Mouse (Mus musculus) v-Abl transformed pro-B cells (cell line): ENCODE results near the gene Kcnj14.

Experiments
- in situ Hi-C, 2 experiments: fragments of 400-800 bp; cut with MboI; formaldehyde crosslinking; loops; one replicate each; pipeline ENCODE4 v1.15.1; 2025; ENCODE audit not compliant: unreplicated experiment in 2 of 2

The Kcnj14 gene

DNA sequence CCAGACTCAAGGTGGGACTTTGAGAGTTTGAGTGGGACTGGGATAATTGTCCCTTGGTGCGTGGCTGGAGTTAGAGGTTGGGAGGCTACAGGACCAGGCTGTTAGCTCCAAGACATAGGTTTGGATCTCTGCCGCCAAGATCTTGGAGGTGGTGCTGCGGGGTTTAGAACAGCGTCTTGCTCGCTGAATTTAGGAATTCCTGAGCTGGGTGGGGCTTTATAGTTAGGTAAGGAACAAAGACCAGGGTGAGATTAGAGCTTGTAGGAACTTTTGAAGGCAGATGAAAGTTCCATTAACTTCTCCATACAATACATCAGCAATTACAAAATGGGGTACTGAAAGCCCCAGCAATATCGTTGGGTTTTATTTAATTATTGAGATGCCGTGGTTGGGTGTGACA is 24.6 kb downstream of the Kcnj14 start:
- in situ Hi-C loops, result loop anchor here (5.0 to 10.0 kb wide), 2 partner anchors 63 to 135 kb away; no protein-coding TSS in a partner anchor

- in situ Hi-C loops, result no loop called here
Observed at GRCm38 (mm10) chr7:45798931-45799330, 25.7 kb downstream of the Kcnj14 start.

GRCm38 (mm10) chr7:45798511-45798836 is 26.1 kb downstream of the Kcnj14 start:
- in situ Hi-C loops, result no loop called here

DNA sequence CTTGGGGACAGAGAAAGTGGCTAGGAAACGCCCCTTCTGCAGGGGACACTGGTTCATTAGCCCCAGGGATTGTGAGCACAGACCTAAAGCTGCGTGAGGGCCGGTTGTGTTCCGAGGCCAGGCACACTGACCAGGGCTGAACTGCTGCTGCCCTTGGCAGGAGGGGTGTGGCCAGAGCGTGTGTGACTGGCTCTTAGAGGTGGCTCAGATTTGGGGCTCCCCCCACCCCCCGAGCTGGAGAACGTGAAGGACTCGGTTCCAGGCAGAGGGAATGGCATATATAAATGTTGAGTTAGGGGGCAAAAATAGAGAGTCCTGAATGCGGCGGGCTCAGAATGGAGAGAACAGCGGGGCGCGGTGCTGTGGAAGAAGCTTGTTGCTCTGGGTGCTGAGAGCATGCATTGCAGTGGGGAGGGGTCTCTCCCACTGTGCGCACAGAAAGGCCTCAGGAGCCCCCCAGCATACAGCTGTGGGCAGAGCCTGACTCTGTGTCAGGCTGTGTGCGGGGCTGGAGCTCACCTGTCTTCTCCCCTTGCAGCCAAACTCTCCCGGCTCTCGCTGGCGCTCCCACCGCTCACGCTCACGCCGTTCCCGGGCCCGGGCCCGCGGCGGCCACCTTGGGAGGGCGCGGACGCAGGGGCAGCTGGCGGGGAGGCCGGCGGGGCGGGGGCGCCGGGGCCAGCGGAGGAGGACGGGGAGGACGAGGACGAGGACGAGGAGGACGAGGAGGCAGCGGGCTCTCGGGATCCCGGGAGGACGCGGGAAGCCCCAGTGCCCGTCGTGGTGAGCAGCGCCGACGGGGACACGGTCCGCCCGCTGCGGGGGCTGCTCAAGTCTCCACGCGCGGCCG is 26.7 kb downstream of the Kcnj14 start:
- in situ Hi-C loops, result no loop called here

GRCm38 (mm10) chr7:45796950-45797349 is 27.6 kb downstream of the Kcnj14 start:
- in situ Hi-C loops, result no loop called here

GRCm38 (mm10) chr7:45794971-45795370 is 29.6 kb downstream of the Kcnj14 start:
- in situ Hi-C loops, result no loop called here

- in situ Hi-C loops, result no loop called here
Observed at GRCm38 (mm10) chr7:45793969-45794585, 30.5 kb downstream of the Kcnj14 start.

DNA sequence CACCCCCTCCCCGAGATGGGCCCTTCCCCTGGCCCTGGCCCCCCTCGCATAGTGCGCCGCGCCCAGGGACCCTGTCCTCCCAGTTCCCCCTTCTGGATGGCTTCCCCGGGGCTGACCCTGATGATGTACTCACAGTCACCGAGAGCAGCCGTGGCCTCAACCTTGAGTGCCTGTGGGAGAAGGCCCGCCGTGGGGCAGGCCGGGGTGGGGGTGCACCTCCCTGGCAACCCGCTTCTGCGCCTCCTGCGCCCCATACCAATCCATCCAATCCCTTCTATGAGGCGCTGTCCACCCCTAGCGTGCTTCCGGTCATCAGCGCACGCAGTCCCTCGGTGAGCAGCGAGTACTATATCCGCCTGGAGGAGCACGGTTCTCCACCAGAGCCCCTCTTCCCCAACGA is 31.3 kb downstream of the Kcnj14 start:
- in situ Hi-C loops, result no loop called here

DNA sequence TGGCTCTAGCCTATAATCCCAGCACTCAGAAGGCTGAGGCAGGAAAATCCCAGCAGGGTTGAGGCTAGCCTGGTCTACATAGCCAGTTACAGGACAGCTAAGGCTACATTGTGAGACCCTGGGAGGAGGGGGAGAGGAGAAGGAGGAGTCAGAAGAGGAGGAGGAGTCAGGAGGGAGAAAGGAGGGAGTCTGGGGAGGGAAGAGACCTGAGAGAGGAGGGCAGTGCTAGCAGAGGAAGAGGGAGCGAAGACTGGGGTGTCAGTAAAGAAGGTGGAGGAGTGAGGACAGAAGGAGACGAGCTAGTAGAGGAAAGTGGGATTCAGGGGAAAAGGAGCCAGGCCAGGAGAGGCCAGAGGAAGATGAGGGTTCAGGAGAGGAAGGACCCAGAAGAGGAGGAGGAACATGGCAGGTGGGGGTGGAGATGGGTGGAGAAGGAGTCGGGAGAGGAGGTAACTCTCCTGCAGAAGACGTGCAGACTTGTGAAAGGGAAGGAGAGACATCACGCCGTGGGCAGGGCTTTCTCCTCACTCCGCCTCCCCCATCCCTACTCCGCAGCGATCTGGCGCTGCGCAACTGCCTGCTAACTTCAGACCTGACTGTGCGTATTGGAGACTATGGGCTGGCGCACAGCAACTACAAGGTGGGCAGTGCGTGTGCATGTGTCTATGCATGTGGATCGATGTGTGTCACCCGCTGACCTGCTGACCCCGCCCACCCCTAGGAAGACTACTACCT is 32.7 kb downstream of the Kcnj14 start:
- in situ Hi-C loops, result no loop called here

GRCm38 (mm10) chr7:45790721-45791120 is 33.9 kb downstream of the Kcnj14 start:
- in situ Hi-C loops, result no loop called here

GRCm38 (mm10) chr7:45787642-45788041 is 36.9 kb downstream of the Kcnj14 start:
- in situ Hi-C loops, result loop anchor here in 1 of 2 experiments (5.0 kb wide), 1 partner anchor 70 kb away; no protein-coding TSS in a partner anchor

GRCm38 (mm10) chr7:45786661-45787413 is 37.7 kb downstream of the Kcnj14 start:
- in situ Hi-C loops, result loop anchor here in 1 of 2 experiments (5.0 kb wide), 1 partner anchor 70 kb away; no protein-coding TSS in a partner anchor

DNA sequence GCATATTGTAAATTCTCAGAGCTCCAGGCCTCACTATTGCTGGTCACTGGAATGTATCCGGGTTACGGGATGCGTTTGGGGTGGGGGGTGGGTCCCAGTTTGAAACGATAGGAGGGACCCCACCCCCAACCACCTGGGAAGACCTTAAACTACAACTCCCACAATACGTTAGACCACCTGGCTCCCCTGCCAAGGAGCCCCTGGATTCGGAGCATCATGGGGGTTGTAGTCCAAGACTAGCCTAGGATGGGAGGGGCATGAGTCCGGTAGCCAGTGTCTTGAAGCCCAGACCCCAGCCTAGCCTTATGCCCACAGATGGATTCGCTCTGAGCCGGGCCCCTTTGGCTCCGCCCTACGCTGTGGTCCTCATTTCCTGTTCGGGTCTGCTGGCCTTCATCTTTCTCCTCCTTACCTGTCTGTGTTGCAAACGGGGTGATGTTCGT is 38.4 kb downstream of the Kcnj14 start:
- in situ Hi-C loops, result loop anchor here in 1 of 2 experiments (5.0 kb wide), 1 partner anchor 71 kb away; no protein-coding TSS in a partner anchor

DNA sequence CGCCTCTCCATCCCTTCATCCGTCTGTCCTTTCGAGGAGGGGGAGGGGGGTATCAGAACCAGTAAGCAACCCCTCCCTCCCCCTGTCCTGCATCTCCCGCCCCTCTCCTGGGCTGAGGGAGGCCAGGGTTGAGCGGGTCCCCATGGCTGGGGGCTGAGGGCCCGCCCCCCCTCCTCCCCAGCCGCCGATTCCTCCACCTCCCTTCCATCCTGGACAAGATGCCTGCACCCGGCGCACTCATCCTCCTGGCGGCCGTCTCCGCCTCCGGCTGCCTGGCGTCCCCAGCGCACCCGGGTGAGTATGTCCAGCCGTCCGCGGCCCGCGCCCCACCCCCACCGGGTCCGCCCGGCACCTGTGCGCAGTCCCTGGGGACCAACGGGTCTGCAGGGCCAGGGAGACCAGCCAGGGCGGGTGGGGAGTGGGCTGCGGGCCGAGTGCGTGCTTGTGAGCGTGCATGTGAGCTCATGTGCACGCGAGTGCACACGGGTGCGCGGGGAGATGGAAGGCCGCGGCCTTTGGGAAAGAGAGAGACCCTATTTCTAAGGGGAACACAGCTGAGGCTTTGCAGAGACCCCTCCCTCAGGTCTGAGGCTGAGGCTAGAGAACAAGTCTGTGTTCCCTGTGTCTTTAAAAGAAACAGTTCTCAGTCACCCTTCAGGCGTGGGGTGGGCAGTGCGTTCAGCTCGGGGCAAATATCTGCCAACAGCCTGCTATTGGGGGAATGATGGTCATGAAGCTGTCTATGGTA is 39.0 kb downstream of the Kcnj14 start:
- in situ Hi-C loops, result loop anchor here in 1 of 2 experiments (5.0 kb wide), 1 partner anchor 72 kb away; no protein-coding TSS in a partner anchor

DNA sequence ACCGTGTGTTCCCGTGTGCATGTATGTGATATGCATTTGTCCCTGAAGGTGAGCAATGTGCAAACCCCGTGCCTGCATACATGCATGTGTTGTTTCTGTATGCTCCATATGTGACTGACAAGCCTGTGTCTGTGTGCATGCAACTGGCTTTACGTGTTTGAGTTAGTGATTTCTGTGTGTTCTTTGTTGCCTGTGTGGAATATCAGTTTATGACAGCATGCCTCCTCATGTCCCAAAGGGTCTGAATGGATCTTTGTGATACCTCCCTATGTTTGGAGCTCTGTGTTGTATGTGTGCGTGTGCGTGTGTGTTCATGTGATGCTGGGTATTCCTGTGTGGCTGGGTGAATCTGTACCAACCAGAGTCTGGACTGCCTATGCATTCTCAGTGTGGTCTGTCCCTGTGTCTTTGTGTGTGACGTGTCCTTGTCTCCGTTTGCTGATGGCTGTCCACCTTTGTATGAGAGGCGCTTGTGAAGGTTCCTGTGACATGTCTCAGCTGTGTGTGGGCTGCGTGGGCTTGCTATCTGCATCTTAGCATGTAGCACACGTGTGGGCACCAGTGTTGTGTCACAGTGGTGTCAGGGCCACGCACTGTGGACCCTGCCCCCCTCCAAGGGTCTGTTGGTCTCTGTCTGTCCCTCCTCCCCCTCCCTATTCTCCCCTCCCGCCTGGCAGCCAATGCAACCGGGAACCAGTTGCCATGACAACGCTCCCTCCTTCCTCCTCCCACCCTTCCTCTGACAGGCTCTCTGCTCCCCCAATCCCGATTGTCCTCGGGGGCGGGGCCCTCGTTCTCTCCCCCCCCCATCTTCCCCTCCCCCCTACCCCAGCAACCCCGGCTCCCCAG is 39.8 kb downstream of the Kcnj14 start, which contains the start of gene Sult2b1:
TSS of gene Sult2b1 (minus strand) at position 146 of the 849 bp plus-strand sequence.
- in situ Hi-C loops, result loop anchor here in 1 of 2 experiments (5.0 kb wide), 1 partner anchor 73 kb away; no protein-coding TSS in a partner anchor

DNA sequence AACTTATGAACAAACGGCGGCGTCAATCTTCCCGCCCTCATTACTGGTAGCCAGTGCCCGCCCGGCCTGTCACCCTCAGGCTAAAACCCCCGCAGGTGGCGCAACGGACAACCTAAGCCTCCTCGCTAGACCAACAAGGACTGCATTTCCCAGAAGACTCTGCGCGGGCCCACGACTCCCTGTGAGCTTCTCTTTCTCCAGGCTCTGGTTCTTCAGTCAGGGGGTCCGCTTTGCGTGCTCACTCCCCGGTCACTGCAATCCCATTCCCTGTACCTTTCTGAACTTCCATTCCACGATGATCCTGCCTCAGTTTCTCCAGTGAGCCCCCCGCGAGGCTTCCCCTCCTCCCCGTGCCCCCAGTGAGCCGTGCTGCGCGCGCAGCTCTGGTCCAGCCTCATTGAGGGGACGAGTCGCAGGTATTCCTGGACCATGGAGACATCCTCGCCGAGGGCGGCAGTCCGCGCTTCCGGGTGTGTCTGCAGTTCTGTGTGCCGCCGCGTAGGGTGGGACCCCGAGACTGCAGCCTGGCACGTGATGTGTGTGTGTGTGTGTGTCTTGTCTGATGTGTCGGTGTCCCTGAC is 41.0 kb downstream of the Kcnj14 start, which contains the start of gene Lmtk3:
TSS of gene Lmtk3 (plus strand) at position 228 of the 581 bp plus-strand sequence.
- in situ Hi-C loops, result no loop called here

- in situ Hi-C loops, result no loop called here
Observed at GRCm38 (mm10) chr7:45782271-45782670, 42.3 kb downstream of the Kcnj14 start.

GRCm38 (mm10) chr7:45779081-45779641 is 45.4 kb downstream of the Kcnj14 start:
- in situ Hi-C loops, result no loop called here
